Mouse (Mus musculus) layer of hippocampus, postnatal 25 days (tissue): ENCODE measurements around the gene Ppil3. TPM values are rescaled to one million over a fixed set of nuclear protein-coding genes. Genes with fewer than 3 reads are reported as not detected.

ENCODE experiments used
- DNase-seq, 2 experiments: peaks; one replicate each; pipeline ENCODE4 v3.0.0; 2022; ENCODE audit warnings: mixed read lengths in 2 of 2, low spot score in 1 of 2; ENCODE audit errors: extremely low spot score in 1 of 2
- total RNA-seq, 2 experiments: library from RNA; stranded (reverse); gene quantifications; 2 replicates each; pipeline ENCODE4 v1.2.3; 2021

Gene Ppil3
- total RNA-seq, result 10 to 100 TPM; 26.8 to 27.3 TPM

GRCm38 (mm10) chr1:58445143-58445722 is at the start of gene Ppil3, which contains the start of gene Nif3l1:
TSS of gene Ppil3 (minus strand) at chr1:58445486.
TSS of gene Nif3l1 (plus strand) at chr1:58445151.
- peak; percentile 68 to 85 for DNase-seq

GRCm38 (mm10) chr1:58482647-58483046 is 37.4 kb upstream of the Ppil3 start:
- DNase-seq, result no peak

DNA sequence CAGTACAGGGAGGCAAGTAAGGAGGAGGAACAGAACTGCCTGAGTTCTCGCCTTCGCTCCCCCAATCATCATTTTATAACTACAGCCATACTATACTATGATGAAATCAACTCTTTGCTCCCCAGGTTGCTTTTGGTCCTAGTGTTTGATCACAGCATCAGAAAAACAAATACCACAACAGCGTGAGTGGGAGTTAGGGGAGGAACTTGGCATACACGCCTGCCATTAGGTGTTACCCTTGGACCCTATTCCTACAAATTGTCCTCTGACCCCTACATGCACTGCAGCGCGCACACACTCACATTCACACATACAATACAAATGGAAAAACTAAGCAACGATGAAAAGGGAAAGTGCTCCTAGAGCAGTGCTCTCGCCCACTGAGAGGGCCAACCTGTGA is 30.4 kb upstream of the Ppil3 start:
- no peak for DNase-seq

DNA sequence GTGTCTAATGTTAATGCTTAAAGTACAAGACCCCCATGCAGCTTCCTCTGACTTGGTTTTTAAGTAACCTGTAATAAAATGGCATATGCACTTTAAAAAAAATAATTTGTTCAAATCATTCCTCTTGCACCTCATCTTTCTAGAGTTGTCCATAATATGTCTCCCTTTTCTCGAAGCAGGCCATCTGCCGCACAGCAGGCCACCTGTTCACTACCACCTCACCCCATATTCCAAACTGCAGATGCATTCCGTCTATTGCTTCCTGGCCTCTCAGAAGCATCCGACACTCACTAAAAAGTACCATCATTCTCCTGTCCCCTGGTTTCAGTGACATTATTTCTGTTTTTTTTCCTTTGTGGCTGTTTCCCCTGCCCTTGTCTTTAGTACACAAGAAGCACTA is 20.3 kb upstream of the Ppil3 start:
- DNase-seq, result no peak

DNA sequence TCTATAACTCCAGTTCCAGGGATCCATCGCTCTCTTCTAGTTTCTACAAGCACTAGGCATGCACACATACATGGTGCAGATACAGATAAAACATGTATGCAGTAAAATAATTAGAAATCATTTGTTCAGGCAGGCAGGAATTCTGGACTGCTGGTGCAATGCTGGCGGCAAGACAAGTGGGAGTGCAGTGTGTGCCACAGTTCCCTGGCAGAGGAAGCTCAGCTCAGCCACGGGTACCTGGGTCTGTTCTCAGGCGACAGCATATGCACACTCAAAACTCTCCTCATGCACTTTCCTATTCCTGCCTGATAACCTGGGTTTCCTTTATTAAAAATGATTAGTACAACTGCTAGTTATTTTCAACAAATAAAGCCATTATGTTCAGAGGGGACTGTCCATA is 19.8 kb upstream of the Ppil3 start:
- no peak for DNase-seq

- DNase-seq, result no peak
Measured at GRCm38 (mm10) chr1:58463935-58464334, 18.6 kb upstream of the Ppil3 start.

GRCm38 (mm10) chr1:58460566-58460965 is 15.3 kb upstream of the Ppil3 start:
- DNase-seq, result no peak

GRCm38 (mm10) chr1:58458867-58459266 is 13.6 kb upstream of the Ppil3 start:
- DNase-seq, result no peak

DNA sequence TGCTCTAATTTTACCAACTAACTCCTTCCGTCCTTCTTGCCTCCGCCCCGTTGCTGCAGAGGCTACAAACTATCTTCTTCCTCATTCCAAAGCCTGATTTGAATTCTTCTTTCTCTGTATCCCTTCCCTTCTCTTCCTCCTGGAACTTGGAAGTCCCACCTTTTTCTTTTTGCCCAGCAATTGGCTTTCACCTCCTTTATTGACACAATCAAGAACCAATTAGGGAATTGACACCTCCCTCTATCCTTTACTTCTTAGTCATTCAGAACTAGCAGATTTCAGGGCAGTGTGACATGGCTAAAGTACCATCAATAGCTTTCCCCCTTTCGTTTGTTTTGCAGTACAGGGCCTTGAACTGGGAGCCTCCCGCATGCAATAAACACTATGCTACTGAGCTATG is 12.9 kb upstream of the Ppil3 start:
- DNase-seq, result no peak

- no peak for DNase-seq
Measured at GRCm38 (mm10) chr1:58454316-58454715, 9.0 kb upstream of the Ppil3 start.

GRCm38 (mm10) chr1:58448396-58448795 is 3.1 kb upstream of the Ppil3 start:
- no peak for DNase-seq

GRCm38 (mm10) chr1:58447766-58448165 is 2.5 kb upstream of the Ppil3 start:
- DNase-seq, result no peak

DNA sequence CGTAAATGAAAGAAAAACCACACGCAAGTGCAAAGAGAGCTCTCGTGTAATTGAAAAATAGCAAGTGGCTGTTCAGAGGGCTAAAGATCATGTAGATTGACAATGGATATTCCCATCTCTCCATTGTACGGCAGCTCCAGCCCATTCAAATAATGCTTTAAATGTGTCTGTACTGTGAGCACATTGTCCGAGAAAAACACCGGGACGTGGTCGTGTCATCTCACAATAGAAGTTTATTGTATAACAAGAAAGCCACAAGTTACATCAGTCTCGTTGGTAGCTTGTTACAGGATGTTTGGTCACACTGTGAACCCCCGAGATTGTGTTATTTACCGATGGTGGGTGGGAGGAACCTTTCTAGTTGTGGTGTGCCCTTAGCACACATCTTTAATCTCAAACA is 575 bp upstream of the Ppil3 start:
- DNase-seq, result no peak

DNA sequence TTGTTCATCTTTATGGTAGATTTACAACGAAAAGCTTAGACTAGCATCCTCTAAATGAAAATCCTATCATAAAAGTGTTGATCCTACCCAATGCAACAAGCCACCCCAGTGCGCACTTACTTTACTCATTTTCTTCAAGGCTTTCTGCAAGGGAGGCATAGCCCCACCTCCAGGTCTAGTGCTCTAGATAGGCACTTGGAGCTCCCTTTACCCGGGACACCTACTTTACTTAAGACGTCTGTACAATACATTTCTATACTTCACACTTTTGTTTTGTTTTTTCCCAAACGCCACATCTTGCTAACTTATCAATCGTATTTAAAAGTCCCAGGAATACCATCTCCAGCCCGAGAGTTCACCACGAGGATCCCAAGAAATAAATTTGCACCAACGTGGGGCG is 595 bp downstream of the Ppil3 start:
- DNase-seq, result no peak

DNA sequence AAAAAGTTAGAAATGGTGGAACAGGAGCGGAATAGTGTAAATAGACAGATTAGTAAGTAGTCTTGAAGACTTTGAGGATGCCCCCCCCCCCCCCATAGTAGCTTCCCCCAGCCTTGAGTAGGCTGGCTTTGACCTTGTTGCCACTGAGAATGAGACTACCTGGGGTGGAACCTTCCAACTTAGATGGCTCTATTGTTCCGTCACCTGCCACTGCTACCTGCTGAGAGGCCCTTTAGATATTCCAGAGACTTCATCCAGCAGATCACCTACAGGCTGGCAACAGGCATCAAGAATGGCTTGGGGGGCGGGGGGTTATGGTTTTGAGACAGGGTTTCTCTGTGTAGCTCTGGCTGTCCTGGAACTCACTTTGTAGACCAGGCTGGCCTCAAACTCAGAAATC is 20.7 kb downstream of the Ppil3 start:
- no peak for DNase-seq

GRCm38 (mm10) chr1:58423371-58424248 is 21.7 kb downstream of the Ppil3 start, which contains the start of gene Clk1:
TSS of gene Clk1 (minus strand) at chr1:58424066.
- DNase-seq, result peak; percentile 95 to 97

DNA sequence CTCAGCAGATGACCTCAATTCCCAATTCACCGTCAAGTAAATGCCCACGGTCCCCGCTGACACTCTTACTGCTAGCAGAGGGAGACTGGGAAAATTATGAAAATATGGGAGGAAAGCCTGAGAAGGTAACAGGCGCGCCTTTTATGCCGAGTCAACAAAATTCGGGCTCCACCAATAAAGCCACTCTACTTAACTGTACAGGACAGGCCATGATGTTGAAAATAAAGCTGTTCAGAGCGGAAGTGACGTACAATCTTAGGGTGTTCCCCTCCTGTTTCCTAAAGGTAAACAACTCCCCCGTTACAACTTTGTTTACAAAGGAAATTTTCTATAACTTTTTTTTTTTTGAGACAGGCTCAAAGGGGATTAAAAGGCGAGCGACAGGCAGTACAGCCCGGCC is 22.4 kb downstream of the Ppil3 start:
- DNase-seq, result no peak

DNA sequence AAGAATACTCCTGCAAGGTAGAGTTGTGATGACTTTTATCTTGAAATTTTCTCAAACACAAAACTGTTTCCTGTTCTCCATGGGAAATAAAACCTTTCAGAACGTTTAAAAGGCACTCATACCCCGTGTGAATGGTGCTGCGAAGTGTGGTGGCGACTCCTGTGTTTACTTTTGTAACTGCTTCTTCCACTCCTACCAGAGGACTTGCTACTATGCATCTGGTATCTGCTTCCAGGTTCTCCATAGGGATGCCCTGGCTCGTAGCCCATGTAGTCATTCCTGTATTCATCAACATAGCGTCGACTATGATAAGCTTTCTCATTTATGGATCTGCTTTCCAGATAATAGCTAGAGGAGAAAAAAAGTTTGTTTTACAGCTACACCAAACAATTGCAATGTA is 24.3 kb downstream of the Ppil3 start:
- DNase-seq, result no peak

GRCm38 (mm10) chr1:58420032-58420431 is 25.3 kb downstream of the Ppil3 start:
- DNase-seq, result no peak

GRCm38 (mm10) chr1:58416048-58416447 is 29.2 kb downstream of the Ppil3 start:
- no peak for DNase-seq

- DNase-seq, result no peak
Measured at GRCm38 (mm10) chr1:58415442-58415841, 29.8 kb downstream of the Ppil3 start.

- DNase-seq, result no peak
Measured at GRCm38 (mm10) chr1:58410776-58411175, 34.5 kb downstream of the Ppil3 start.
